Mouse (Mus musculus): ENCODE measurements around the gene Slc16a10.

GRCm38 (mm10) chr10:40065357-40065756 is 76.7 kb downstream of the Slc16a10 start:
- TF ChIP-seq CTCF (IDR thresholded peaks at IDR 0.05; ENCODE audit: low read depth): no peak
- TF ChIP-seq EP300 (IDR thresholded peaks at IDR 0.05; ENCODE audit: low read depth): no peak
